Mouse (Mus musculus) urinary bladder, postnatal 10 days (tissue): ENCODE measurements around the gene Ndufv3.

ENCODE experiments used
- DNase-seq: peaks from one replicate; pipeline ENCODE4 v3.0.0; 2022; ENCODE audit warnings: low spot score

Gene Ndufv3

GRCm38 (mm10) chr17:31556253-31556652 is 36.3 kb downstream of the Ndufv3 start:
- DNase-seq = no peak

- no peak for DNase-seq
Observed at GRCm38 (mm10) chr17:31557124-31557880, 37.4 kb downstream of the Ndufv3 start.

DNA sequence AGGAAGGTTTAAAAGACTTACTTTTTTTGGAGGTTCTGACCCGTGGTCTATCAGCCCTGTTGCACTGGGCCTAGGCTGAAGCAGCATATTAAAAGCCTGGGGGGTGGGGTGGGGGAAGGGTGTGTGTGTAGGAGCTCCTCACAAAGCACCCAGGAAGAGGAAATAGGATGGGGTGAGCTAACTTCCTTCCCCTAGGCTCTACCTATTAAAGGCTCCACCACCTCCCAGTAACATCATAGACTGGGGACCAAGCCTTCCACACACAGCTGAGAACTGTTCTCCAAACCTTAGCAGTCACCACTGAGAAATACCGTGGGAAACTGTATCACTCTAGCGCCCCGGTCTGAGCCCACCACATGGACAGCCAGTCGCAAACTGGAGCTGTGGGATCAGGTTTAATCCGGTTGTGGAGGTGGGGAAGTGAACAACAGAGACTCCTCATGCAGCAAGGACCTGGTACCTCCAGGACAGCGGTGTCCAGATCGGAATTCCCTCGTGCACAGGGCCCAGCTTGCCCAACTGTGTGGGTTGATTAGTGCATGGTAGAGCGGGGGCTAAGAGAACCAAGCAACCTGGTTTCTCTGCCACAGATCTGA is 38.1 kb downstream of the Ndufv3 start:
- DNase-seq = no peak

- DNase-seq = no peak
Observed at GRCm38 (mm10) chr17:31559021-31559789, 39.3 kb downstream of the Ndufv3 start.

- DNase-seq = no peak
Observed at GRCm38 (mm10) chr17:31563632-31564014, 43.7 kb downstream of the Ndufv3 start.

DNA sequence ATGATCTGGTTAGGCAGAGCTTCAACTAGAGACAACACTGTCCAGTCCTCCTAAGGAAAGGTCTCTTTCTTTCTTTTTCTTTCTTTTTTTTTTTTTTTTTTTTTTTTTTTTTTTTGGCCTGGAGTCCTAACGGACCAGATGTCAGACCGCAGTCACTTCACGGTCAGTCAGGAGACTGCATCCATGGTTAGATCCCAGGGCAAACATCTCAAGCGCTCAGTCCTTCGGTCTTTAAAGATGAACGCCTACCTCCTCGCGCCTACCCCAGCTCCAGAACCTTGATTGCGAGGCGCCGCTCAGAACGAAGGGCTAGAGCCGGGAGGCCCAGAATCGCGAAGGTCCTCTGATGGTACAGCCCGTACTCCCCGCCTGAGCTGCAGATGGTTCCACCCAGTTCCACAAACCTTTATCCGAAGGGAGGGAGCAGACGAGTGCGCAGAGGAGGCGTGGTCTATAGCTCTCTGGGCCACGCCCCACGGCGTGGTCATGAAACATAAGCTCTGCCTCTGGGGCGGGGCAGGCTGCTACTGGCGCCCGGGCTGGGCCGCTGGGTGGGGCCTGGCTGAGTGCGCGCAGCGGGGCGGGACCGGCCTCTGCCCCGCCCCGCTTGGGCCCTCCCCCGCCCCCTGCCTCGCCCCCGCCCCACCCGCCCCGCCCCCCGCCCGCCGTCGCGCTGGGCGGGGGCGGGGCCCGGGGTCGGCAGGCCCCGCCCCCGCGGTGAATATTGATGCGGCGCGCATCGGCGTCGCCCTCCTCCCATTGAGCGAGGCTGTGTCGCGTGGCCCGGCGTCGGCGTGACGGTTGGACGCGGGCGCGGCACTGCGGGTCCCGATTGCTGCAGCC is 44.3 kb downstream of the Ndufv3 start, which contains the start of gene Pknox1:
Gene Pknox1 (plus strand): TSS at position 720 of the 843 bp plus-strand sequence.
- DNase-seq = peak; percentile 92

- no peak for DNase-seq
Observed at GRCm38 (mm10) chr17:31564858-31565140, 44.9 kb downstream of the Ndufv3 start.

DNA sequence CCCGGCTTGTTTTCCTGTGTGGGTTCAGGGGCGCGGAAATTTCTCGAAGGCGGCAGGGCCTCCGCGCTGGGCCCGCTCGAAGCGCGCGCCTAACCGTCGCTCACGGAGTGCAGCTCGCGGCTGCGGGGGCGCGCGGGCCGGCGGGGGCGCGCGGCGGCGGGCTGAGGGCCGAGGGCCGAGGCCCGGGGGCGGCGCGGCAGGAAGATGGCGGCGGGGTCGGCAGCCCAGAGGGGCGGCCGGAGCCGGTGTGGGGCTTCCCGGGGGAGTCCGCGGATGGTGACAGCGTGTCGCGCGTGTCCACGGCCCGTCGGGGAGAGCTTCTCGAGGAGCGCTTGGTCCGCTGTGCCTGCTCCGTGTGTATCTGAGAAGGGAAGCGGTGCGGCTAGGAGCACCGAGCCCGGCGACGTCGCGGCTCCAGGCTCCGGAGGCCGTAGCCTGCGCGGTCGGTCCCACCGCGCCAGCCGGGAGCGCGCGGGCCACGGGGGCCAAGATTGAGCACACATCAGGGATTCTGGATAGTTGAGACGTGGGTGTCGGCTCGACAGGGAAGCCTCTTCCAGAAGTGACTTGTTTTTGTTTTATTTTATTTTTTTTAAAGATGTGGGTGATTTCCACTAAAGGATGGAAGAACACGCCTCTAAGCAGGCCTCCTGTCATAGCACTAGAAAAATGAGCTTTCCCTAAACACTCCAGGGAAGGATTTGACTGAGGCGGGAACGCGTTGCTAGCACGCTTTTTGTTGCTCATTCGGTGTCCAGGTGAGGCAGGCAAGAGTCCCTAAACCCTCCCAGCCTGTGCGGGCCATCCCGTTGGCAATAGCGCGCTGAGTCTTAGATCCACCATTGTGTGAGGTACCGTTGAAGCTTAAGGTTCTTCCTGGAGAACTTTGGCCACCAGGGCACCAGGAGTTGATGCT is 45.5 kb downstream of the Ndufv3 start:
- peak; percentile 14 for DNase-seq

DNA sequence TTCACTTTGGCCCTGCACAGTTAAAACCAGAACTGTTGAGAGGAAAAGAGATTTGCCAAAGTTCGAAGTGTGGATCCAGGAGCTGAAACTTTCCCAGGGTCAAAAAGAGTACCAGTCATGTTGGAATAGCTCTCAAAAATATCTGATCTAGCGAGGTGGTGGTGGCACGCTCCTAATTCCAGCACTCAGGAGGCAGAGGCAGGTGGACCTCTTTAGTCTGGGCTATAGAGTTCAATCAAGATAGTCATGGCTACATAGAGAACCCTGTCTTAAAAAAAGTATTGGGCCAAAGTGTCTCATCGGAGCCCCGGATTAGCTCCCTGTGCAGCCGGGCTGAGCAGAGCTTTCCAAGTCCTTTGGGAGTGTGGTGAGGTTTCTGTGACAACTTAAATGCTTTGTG is 46.4 kb downstream of the Ndufv3 start:
- no peak for DNase-seq

DNA sequence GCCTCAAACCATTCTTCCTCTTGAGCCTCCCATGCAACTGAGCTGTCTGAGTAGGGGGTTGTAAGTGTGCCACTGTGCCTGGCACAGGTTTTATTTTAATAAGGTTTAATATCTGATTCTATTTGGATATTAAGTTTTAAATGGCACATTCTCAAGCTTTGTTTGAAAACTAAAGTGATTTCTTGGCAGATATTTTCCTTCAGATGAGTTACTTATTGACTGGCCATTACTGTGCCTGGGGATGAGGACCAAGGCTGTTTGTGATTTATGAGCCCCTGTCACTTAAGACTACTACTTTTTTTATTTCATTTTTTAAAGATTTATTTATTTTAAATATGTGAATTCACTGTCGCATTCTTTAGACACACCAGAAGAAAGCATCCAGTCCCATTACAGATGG is 49.8 kb downstream of the Ndufv3 start:
- no peak for DNase-seq

- DNase-seq = peak; percentile 42
Observed at GRCm38 (mm10) chr17:31570321-31570925, 50.5 kb downstream of the Ndufv3 start.

GRCm38 (mm10) chr17:31571689-31572088 is 51.8 kb downstream of the Ndufv3 start:
- DNase-seq = no peak

GRCm38 (mm10) chr17:31574662-31575061 is 54.7 kb downstream of the Ndufv3 start:
- no peak for DNase-seq

DNA sequence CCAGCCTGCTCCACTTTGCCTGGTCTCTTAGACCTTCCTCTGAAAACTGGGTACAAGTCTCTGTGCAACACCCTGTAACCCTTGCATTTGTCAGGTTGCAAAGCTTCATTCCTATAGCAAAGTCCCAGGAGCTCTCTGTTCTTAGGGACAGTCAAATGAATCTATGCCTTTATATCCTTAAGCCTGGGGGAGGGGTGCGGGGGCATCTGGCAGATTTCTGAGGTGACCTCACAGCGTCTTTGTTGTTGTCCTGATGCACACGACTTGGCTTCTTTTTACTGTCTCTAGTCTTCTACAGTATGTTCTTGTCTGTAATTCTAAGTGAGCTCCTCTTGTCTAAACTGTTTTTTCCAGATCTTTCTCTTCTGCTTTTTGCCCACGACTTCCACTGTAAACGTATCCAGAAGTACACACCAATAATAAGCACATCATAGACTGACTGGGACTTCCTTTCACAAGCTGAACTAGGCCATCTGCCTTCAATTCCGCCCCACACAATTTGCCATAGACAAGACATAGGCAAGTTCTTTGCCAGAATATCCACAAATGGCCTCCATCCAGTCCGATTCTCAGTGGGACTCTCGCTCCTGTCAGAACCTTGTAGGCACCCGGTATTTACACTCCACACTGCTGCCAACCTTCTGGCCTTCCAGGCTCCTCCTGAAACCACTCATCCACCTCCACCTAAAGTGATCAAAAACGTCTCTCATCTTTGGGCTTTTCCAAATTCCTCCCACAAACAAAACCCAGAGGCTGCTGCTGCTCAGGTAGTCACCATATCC is 56.7 kb downstream of the Ndufv3 start:
- no peak for DNase-seq

GRCm38 (mm10) chr17:31580344-31580743 is 60.4 kb downstream of the Ndufv3 start:
- DNase-seq = no peak
